Mouse (Mus musculus): ENCODE results near the gene Slc25a38. TPM values are rescaled to one million over a fixed set of nuclear protein-coding genes. Genes with fewer than 3 reads are reported as not detected.

The Slc25a38 gene
- polyA plus RNA-seq, 1 experiment from 2014 or later: 36.1 TPM

- Histone ChIP-seq H3K4me2 (replicated peaks) (peak overlapping the region; percentile 88), H3K4me1 (peaks cover 13% of the 10 kb centered on the region), H3K36me3 (peaks cover 47% of the 10 kb centered on the region), H3K27me3 (no peaks in the 10 kb centered on the region), H3K9me3 (no peaks in the 10 kb centered on the region), H3K9ac (replicated peaks) (peak overlapping the region; percentile 97), H3K27ac (replicated peaks) (no peak overlapping the region), H3K4me3 (peak overlapping the region; percentile 94)
- no peak for ATAC-seq (ENCODE audit: low FRiP score, low read depth)
- WGBS: 76% methylated on average over 10 of the region's 10 CpGs
Measured at GRCm38 (mm10) chr9:120129276-120129675, 19.1 kb downstream of the Slc25a38 start.

DNA sequence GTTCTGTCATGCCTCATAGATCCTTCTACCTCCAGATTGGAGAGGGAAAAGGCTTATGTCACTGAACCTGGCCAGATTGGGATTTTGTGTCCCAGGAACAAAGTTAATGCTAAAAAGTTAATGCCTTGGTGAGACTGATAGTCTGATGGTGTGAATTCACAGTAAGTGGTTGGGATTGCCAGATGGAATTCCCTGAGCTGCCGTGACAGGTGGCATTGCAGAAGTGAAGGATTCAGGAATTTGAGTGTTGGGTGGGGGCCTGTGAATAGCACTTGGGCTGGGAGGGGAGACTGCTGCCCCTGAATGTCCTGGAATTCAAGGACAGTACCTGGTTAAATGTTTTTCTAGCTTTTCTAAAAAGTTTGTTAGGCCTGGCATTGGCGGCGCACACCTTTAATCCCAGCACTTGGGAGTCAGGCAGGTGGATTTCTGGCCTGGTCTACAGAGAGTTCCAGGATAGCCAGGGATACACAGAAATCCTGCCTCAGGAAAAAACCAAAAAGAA is 21.7 kb downstream of the Slc25a38 start:
- no peaks in the 10 kb centered on the region for H3K9me3 ChIP-seq
- H3K4me1 ChIP-seq: peaks cover 13% of the 10 kb centered on the region
- peaks cover 45% of the 10 kb centered on the region for H3K36me3 ChIP-seq
- no peak overlapping the region for H3K4me3 ChIP-seq
- H3K4me2 ChIP-seq (replicated peaks): no peak overlapping the region
- ATAC-seq (ENCODE audit: low FRiP score, low read depth): no peak
- no peaks in the 10 kb centered on the region for H3K27me3 ChIP-seq
- H3K9ac ChIP-seq (replicated peaks): no peak overlapping the region
- WGBS: 91% methylated on average over 3 of the region's 3 CpGs
- H3K27ac ChIP-seq (replicated peaks): no peak overlapping the region

DNA sequence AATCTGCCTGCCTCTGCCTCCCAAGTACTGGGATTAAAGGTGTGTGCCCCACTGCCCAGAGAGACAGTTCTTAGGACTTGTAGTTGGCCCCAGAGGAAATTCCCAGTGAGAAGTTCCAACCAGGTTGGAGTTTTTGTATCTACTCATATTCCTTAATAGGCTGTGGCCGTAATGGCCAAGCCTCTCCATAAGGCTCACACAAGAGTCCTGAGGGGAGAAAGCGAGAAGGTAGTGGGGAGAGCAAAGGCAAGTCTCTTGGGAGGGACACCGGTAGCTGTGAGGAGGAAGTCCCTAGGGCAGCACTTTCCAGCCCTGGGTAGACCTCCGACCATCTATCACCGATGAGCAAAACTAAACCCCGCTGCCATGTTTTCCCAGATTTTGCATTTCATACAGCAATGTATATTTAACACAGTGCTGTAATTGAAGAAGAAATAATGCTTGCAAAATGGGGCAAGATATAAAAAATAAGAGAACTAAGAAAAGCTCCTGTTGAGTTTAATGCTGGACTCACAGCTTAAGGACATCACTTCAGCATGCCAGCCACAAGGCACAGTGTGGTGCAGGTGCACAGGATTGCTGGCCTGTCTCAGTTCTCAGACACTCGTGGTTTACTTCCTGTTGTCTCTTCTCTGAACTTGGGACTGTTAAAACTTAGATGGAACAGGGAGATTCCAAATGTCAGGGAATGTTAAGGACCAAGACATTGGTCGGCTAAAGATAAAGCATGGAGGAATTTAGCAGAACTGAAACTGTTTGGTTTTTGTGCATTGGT is 23.0 kb downstream of the Slc25a38 start:
- Histone ChIP-seq H3K4me1 (peaks cover 12% of the 10 kb centered on the region), H3K4me3 (no peak overlapping the region), H3K4me2 (replicated peaks) (no peak overlapping the region), H3K9me3 (no peaks in the 10 kb centered on the region), H3K27ac (replicated peaks) (no peak overlapping the region), H3K9ac (replicated peaks) (no peak overlapping the region), H3K27me3 (no peaks in the 10 kb centered on the region), H3K36me3 (peaks cover 45% of the 10 kb centered on the region)
- WGBS: 43% methylated on average over 8 of the region's 8 CpGs
- no peak for ATAC-seq (ENCODE audit: low FRiP score, low read depth)

DNA sequence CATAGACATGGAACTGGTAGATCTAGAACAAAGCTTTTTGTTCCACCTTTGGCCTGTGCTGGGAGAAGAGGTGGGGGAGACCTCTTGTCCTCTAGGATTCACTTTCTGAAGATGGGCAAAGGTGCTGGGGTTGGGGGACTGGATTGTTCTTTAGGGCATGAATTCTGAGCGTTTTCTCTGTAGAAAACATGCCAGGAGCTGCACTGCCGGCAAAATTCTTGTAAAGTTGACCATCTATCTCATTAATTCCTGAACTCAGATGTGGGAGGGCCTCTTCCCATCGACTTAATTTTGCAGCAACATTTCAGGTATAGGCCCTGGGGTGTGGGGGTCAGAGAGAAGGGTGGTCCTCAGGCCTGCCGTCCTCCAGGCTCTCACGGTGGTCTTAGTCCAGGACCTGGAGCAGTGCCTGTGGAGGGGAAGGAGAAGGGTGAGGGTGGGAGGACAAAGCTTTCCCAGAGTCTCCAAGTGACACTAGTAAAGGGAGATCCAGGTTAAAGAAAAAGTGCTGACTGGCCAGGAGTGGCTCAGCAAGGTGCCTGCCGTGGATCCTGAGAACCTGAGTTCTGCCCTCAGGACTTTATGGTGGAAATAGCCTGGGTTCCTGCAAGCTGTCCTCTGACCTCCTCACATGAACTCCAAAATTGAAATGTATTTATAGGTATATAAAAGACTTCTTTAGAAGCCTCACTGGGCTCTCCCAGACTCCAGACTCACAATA is 23.7 kb downstream of the Slc25a38 start:
- H3K4me1 ChIP-seq: peaks cover 5% of the 10 kb centered on the region
- H3K4me3 ChIP-seq: no peak overlapping the region
- no peak overlapping the region for H3K9ac ChIP-seq (replicated peaks)
- 59% methylated on average over 6 of the region's 6 CpGs for WGBS
- H3K36me3 ChIP-seq: peaks cover 41% of the 10 kb centered on the region
- no peaks in the 10 kb centered on the region for H3K9me3 ChIP-seq
- no peak overlapping the region for H3K4me2 ChIP-seq (replicated peaks)
- no peak overlapping the region for H3K27ac ChIP-seq (replicated peaks)
- ATAC-seq (ENCODE audit: low FRiP score, low read depth): no peak
- H3K27me3 ChIP-seq: no peaks in the 10 kb centered on the region

DNA sequence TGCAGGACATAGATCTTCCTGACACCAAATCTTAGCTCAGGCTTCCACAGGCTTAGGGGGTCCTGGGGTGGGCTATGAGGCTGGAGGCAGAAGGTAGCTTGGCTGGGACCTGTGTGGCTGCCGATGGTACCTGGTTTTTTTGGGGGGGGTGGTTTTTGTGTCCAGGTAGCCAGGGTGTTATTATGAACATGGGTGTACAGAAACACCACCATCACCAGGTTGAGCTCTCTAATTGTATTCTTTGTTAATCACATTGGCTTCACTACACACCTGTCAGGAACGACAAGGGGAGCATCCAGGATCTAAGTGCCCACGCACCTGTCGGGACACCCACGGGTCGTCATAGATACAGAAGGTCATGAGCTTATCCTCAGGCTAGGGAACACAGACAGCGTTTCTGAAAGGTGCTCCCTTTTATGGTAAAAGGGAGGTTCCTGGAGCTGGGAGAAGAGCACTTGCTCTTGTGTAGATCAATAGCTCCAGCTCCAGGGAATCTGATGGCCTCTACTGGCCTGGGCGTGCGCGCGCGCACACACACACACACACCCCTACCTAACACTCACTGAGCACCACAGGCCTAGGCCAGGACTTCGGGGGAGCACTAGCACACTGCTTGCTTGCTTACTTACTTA is 24.5 kb downstream of the Slc25a38 start:
- no peak for ATAC-seq (ENCODE audit: low FRiP score, low read depth)
- H3K9me3 ChIP-seq: no peaks in the 10 kb centered on the region
- no peak overlapping the region for H3K9ac ChIP-seq (replicated peaks)
- H3K27me3 ChIP-seq: no peaks in the 10 kb centered on the region
- H3K36me3 ChIP-seq: peaks cover 34% of the 10 kb centered on the region
- H3K4me1 ChIP-seq: no peaks in the 10 kb centered on the region
- H3K27ac ChIP-seq (replicated peaks): no peak overlapping the region
- WGBS: 91% methylated on average over 13 of the region's 13 CpGs
- no peak overlapping the region for H3K4me3 ChIP-seq
- no peak overlapping the region for H3K4me2 ChIP-seq (replicated peaks)

DNA sequence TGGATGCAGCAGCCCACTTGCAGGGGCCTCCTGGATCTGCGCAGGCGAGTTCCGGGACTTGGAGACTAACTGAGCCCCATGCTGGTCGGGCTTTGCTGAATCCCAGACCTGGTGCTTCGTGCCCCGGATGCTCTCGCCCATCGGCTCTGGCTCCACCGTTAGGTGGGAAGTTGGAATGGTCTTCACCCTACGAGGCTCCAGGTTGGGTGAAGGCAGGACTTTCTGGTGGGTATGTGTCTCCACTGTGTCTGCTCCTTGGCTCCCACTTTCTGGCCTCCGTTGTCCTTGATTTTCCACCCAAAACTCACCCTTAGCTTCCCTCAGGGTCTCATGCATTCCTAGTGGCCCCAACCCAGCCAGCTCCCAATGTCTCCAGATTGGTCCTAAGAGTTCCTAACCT is 25.3 kb downstream of the Slc25a38 start:
- no peaks in the 10 kb centered on the region for H3K4me1 ChIP-seq
- 86% methylated on average over 11 of the region's 11 CpGs for WGBS
- no peak for ATAC-seq (ENCODE audit: low FRiP score, low read depth)

DNA sequence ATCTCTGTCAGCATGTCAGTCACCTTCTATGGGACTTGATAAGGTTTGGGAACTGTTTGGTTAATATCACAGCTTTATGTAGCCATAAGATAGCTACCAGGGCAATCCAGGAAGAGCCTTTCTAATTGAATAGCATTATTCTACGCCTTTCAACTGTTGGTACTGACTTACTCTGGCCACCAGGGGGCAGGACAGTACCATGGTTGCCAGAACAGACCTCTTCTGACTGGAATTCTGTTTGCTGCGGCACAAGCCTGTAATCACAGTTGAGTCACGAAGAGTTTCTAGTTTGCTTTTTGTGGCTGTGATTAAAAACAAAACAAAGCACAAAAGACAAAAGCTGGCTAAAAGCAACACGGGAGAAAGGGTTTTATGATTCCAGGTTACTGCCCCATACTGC is 30.5 kb downstream of the Slc25a38 start:
- peak; percentile 19; the same call in 1 of the 2 replicates for ATAC-seq (ENCODE audit: low FRiP score, low read depth)
- 16% methylated on average over 4 of the region's 4 CpGs for WGBS
- H3K27me3 ChIP-seq: peaks cover 6% of the 10 kb centered on the region; the same call in 1 of the 2 replicates

More for the DNA sequence above, 25.3 kb downstream of the Slc25a38 start:
- H3K36me3 ChIP-seq: peaks cover 26% of the 10 kb centered on the region
- no peak overlapping the region for H3K4me2 ChIP-seq (replicated peaks)
- H3K9me3 ChIP-seq: no peaks in the 10 kb centered on the region
- H3K9ac ChIP-seq (replicated peaks): no peak overlapping the region
- H3K27me3 ChIP-seq: no peaks in the 10 kb centered on the region
- no peak overlapping the region for H3K27ac ChIP-seq (replicated peaks)
- no peak overlapping the region for H3K4me3 ChIP-seq

DNA sequence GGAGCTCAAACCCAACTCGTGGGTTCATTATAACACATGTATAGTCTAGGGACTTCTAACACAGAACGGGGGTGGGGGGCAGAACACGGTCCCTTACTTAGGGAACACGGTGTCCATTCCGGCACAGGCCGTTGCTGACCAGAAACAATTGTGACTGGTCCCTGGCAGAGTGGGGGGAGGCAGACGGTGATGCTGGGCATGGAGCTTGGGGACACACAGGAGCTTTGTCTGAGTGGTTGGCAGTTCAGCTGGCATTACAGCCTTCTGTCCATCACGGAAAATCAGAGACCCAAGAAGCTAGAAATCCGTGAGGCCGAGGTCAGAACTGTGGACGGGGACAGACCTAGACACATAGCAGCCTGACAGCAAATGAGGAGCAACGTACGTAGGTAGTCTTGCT is 34.3 kb downstream of the Slc25a38 start:
- Histone ChIP-seq H3K4me1 (peaks cover 6% of the 10 kb centered on the region; the same call in 1 of the 2 replicates), H3K9me3 (no peaks in the 10 kb centered on the region), H3K27me3 (peaks cover 7% of the 10 kb centered on the region; the same call in 1 of the 2 replicates), H3K9ac (replicated peaks) (no peak overlapping the region), H3K27ac (replicated peaks) (no peak overlapping the region), H3K4me2 (replicated peaks) (no peak overlapping the region), H3K4me3 (no peak overlapping the region), H3K36me3 (no peaks in the 10 kb centered on the region)
- 89% methylated on average over 13 of the region's 13 CpGs for WGBS
- no peak for ATAC-seq (ENCODE audit: low FRiP score, low read depth)

More for the DNA sequence above, 30.5 kb downstream of the Slc25a38 start:
- H3K4me3 ChIP-seq: no peak overlapping the region
- no peak overlapping the region for H3K9ac ChIP-seq (replicated peaks)
- H3K4me2 ChIP-seq (replicated peaks): no peak overlapping the region
- H3K27ac ChIP-seq (replicated peaks): no peak overlapping the region
- no peaks in the 10 kb centered on the region for H3K4me1 ChIP-seq
- no peaks in the 10 kb centered on the region for H3K9me3 ChIP-seq
- no peaks in the 10 kb centered on the region for H3K36me3 ChIP-seq

GRCm38 (mm10) chr9:120149222-120149828 is 39.2 kb downstream of the Slc25a38 start, which contains the start of gene Mobp:
Gene Mobp (plus strand): TSS chr9:120149707.
- WGBS: 44% methylated on average over 11 of the region's 11 CpGs
- no peaks in the 10 kb centered on the region for H3K9me3 ChIP-seq
- H3K4me3 ChIP-seq: no peak within 1 kb of the TSS
- no peak within 1 kb of the TSS for H3K9ac ChIP-seq (replicated peaks)
- H3K4me2 ChIP-seq (replicated peaks): no peak within 1 kb of the TSS
- peaks cover 10% of the 10 kb centered on the region; the same call in 1 of the 2 replicates for H3K4me1 ChIP-seq
- H3K27ac ChIP-seq (replicated peaks): no peak within 1 kb of the TSS
- no peak for ATAC-seq (ENCODE audit: low FRiP score, low read depth)
- no peaks in the 10 kb centered on the region for H3K36me3 ChIP-seq
- peaks cover 8% of the 10 kb centered on the region; the same call in 1 of the 2 replicates for H3K27me3 ChIP-seq

DNA sequence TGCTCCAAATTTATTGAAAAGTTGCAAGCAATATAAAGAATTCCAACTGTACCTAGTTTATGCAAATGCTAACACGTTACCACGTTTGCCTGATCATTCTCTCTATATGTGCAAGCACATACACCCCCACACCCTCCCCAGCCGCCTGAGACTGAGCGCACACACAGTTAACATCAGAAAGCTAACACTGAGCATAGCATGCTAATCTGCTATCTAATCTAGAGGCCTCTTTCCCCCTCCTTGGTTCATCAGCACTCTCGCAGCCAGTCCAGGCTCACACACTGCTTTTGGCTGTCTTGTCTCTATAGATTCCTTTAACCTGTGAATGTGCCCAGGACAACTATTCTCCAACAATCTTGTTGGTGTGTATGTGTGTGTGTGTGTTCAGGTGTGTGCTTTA is 41.0 kb downstream of the Slc25a38 start:
- H3K27me3 ChIP-seq: peaks cover 12% of the 10 kb centered on the region
- WGBS: 82% methylated on average over 5 of the region's 5 CpGs
- no peaks in the 10 kb centered on the region for H3K9me3 ChIP-seq
- no peak overlapping the region for H3K27ac ChIP-seq (replicated peaks)
- peaks cover 10% of the 10 kb centered on the region; the same call in 1 of the 2 replicates for H3K4me1 ChIP-seq
- no peak overlapping the region for H3K9ac ChIP-seq (replicated peaks)
- no peaks in the 10 kb centered on the region for H3K36me3 ChIP-seq
- H3K4me2 ChIP-seq (replicated peaks): no peak overlapping the region
- no peak for ATAC-seq (ENCODE audit: low FRiP score, low read depth)
- no peak overlapping the region for H3K4me3 ChIP-seq

GRCm38 (mm10) chr9:120151906-120152399 is 41.8 kb downstream of the Slc25a38 start:
- peaks cover 10% of the 10 kb centered on the region; the same call in 1 of the 2 replicates for H3K4me1 ChIP-seq
- H3K9ac ChIP-seq (replicated peaks): no peak overlapping the region
- no peak for ATAC-seq (ENCODE audit: low FRiP score, low read depth)
- no peak overlapping the region for H3K4me3 ChIP-seq
- no peaks in the 10 kb centered on the region for H3K9me3 ChIP-seq
- no peaks in the 10 kb centered on the region for H3K36me3 ChIP-seq
- WGBS: 73% methylated on average over 12 of the region's 12 CpGs
- no peak overlapping the region for H3K4me2 ChIP-seq (replicated peaks)
- peaks cover 12% of the 10 kb centered on the region for H3K27me3 ChIP-seq
- no peak overlapping the region for H3K27ac ChIP-seq (replicated peaks)
